Mouse (Mus musculus) limb, embryonic 14.5 days (tissue): ENCODE measurements around the gene Amfr. TPM values are rescaled to one million over a fixed set of nuclear protein-coding genes. Genes with fewer than 3 reads are reported as not detected.

Experiments used
- ATAC-seq: fragments of 200-750 bp; cut with Nextera tagmentation; 2 replicates; pipeline ENCODE4 v1.8.0; 2017; ENCODE audit warnings: low read depth, moderate number of reproducible peaks, moderate TSS enrichment; ENCODE audit not compliant: low FRiP score
- DNase-seq: peaks from one replicate; pipeline ENCODE4 v3.0.0-alpha.2; 2015; ENCODE audit warnings: low spot score
- H3K27ac ChIP-seq: fragments of 300-500 bp; sonication (generic); replicated peaks from 2 replicates; pipeline ENCODE4 v1.5.1; 2014; ENCODE audit warnings: low read depth, mild to moderate bottlenecking, low read length, moderate library complexity, mixed read lengths
- H3K27me3 ChIP-seq: fragments of 300-500 bp; sonication (generic); 2 replicates; pipeline ENCODE4 v1.6.1; 2014; ENCODE audit warnings: low read length, mixed read lengths; ENCODE audit not compliant: control insufficient read depth, insufficient read depth
- H3K36me3 ChIP-seq: fragments of 300-500 bp; sonication (generic); 2 replicates; pipeline ENCODE4 v1.6.1; 2014; ENCODE audit warnings: mild to moderate bottlenecking, low read length, moderate library complexity, mixed read lengths; ENCODE audit not compliant: control insufficient read depth, insufficient read depth
- H3K4me1 ChIP-seq: fragments of 300-500 bp; sonication (generic); 2 replicates; pipeline ENCODE4 v1.6.1; 2014; ENCODE audit warnings: antibody characterized with exemption, low read length, mixed read lengths; ENCODE audit not compliant: control insufficient read depth, insufficient read depth
- H3K4me2 ChIP-seq: fragments of 300-500 bp; sonication (generic); replicated peaks from 2 replicates; pipeline ENCODE4 v1.6.1; 2014; ENCODE audit warnings: low read depth, mild to moderate bottlenecking, low read length, moderate library complexity; ENCODE audit not compliant: severe bottlenecking
- H3K4me3 ChIP-seq: fragments of 300-500 bp; sonication (generic); replicated peaks from 2 replicates; pipeline ENCODE4 v1.5.1; 2014; ENCODE audit warnings: low read length
- H3K9ac ChIP-seq: fragments of 300-500 bp; sonication (generic); 2 replicates; pipeline ENCODE4 v1.6.1; 2014; ENCODE audit warnings: mild to moderate bottlenecking, low read depth, low read length, moderate library complexity; ENCODE audit not compliant: severe bottlenecking
- H3K9me3 ChIP-seq: fragments of 300-500 bp; sonication (generic); 2 replicates; pipeline ENCODE4 v1.6.1; 2016; ENCODE audit warnings: low read length; ENCODE audit not compliant: control insufficient read depth
- POLR2A ChIP-seq: fragments of 200-500 bp; IDR thresholded peaks from 2 replicates; pipeline ENCODE4 v1.8.0; 2012; ENCODE audit warnings: inconsistent platforms, mild to moderate bottlenecking, moderate library complexity, borderline replicate concordance; ENCODE audit not compliant: insufficient read depth, insufficient read length; ENCODE audit errors: extremely low read depth
- WGBS: fragments of 180-500 bp; shearing (Covaris S2); extraction: QIAGEN DNeasy Blood & Tissue Kit; methylation state at CpG from one replicate; pipeline ENCODE4 v1.1.7; 2014; 5-methylcytosine and 5-hydroxymethylcytosine counted together
- polyA plus RNA-seq, 2 experiments: library from polyadenylated mRNA; depleted of rRNA in 1 of 2; stranded (reverse) in 1 of 2; unstranded in 1 of 2; fragments of >200 nt; fragmentation: Nextera tagmentation in 1 of 2; extraction: Ambion mirVana in 1 of 2; gene quantifications; 2 replicates each; pipeline versions ENCODE4 v1.2.1 to v1.2.3; 2012 to 2014

The Amfr gene
- polyA plus RNA-seq, 2 experiments: 56.2 to 56.9 TPM

- no peak overlapping the region for H3K4me2 ChIP-seq
- no peak for TF ChIP-seq POLR2A
These were observed 60.1 kb downstream of the Amfr start for GRCm38 (mm10) chr8:93952511-93952910.

GRCm38 (mm10) chr8:93950133-93950532 lies 62.5 kb downstream of the Amfr start:
- DNase-seq (no peak), ATAC-seq (no peak)
- Histone ChIP-seq H3K9me3 (no peaks in the 10 kb centered on the region), H3K36me3 (no peaks in the 10 kb centered on the region), H3K9ac (no peak overlapping the region), H3K4me2 (no peak overlapping the region), H3K4me1 (no peaks in the 10 kb centered on the region), H3K4me3 (no peak overlapping the region), H3K27ac (no peak overlapping the region), H3K27me3 (no peaks in the 10 kb centered on the region)
- TF ChIP-seq POLR2A: no peak
- WGBS: 82% methylated on average over 14 of the region's 14 CpGs

More at GRCm38 (mm10) chr8:93952511-93952910, 60.1 kb downstream of the Amfr start:
- Histone ChIP-seq H3K9me3 (no peaks in the 10 kb centered on the region), H3K27ac (no peak overlapping the region), H3K4me1 (no peaks in the 10 kb centered on the region), H3K36me3 (no peaks in the 10 kb centered on the region), H3K4me3 (no peak overlapping the region), H3K27me3 (no peaks in the 10 kb centered on the region), H3K9ac (no peak overlapping the region)
- WGBS: 88% methylated on average over 9 of the region's 9 CpGs
- DNase-seq (no peak), ATAC-seq (no peak)

- no peak for TF ChIP-seq POLR2A
- Histone ChIP-seq H3K9ac (no peak overlapping the region), H3K4me2 (no peak overlapping the region), H3K27me3 (no peaks in the 10 kb centered on the region), H3K4me1 (no peaks in the 10 kb centered on the region), H3K4me3 (no peak overlapping the region), H3K36me3 (no peaks in the 10 kb centered on the region), H3K27ac (no peak overlapping the region), H3K9me3 (no peaks in the 10 kb centered on the region)
- no peak for DNase-seq
- no peak for ATAC-seq
- WGBS: 100% methylated on average over 1 of the region's 1 CpGs
These were observed 66.2 kb downstream of the Amfr start for GRCm38 (mm10) chr8:93946397-93946796.

DNA sequence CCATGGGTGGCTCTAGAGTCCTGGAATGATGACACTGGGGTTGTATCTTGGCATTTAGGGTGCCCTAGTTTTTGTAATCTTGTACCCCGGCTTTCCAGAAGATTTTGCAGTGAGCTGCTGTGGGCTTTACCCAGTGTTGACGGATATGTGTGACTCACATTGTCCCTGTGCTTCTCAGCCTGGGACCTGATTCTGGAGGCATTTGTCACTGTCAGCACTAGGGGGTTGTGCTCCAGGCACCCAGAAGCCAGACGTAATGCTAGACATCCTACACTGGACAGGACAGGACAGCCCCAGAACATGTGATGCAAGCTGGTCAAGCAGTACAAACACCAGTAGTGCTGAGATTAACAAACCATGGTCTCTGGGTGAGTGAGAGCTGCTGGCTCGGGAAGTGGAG lies 66.9 kb downstream of the Amfr start:
- Histone ChIP-seq H3K9ac (no peak overlapping the region), H3K27ac (no peak overlapping the region), H3K4me1 (no peaks in the 10 kb centered on the region; the same call in 1 of the 2 replicates), H3K9me3 (no peaks in the 10 kb centered on the region), H3K27me3 (no peaks in the 10 kb centered on the region), H3K4me3 (no peak overlapping the region), H3K36me3 (no peaks in the 10 kb centered on the region), H3K4me2 (no peak overlapping the region)
- no peak for TF ChIP-seq POLR2A
- no peak for DNase-seq
- ATAC-seq: no peak
- WGBS: 79% methylated on average over 4 of the region's 4 CpGs

DNA sequence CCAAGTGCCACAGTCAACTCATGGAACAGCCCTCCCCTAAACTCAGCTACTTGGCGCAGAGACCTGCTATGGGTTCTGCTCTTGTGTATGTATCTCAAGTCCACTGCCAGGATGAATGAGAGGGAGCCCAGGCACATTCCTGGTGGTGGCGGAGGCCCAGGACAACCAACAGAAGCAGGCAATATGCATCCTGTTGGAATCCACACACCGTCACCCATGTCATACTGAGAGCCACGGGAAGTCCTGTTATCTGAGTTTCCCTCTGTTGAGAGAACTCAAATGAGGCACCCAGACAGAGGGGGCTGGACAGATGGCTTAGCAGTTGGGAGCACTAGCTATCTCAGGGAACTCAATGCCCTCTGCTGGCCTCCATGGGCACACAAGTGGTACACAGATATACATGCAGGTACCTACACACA lies 71.0 kb downstream of the Amfr start:
- Histone ChIP-seq H3K27ac (no peak overlapping the region), H3K4me3 (no peak overlapping the region), H3K4me2 (no peak overlapping the region), H3K27me3 (no peaks in the 10 kb centered on the region), H3K9me3 (no peaks in the 10 kb centered on the region), H3K4me1 (peaks cover 5% of the 10 kb centered on the region; the same call in 1 of the 2 replicates), H3K9ac (no peak overlapping the region), H3K36me3 (no peaks in the 10 kb centered on the region)
- WGBS: 77% methylated on average over 4 of the region's 4 CpGs
- no peak for TF ChIP-seq POLR2A
- ATAC-seq (no peak), DNase-seq (no peak)

GRCm38 (mm10) chr8:93940542-93941423 lies 71.9 kb downstream of the Amfr start:
- no peak overlapping the region for H3K4me2 ChIP-seq
- H3K4me3 ChIP-seq: no peak overlapping the region
- no peak for TF ChIP-seq POLR2A
- WGBS: 26% methylated on average over 11 of the region's 11 CpGs
- H3K4me1 ChIP-seq: peaks cover 5% of the 10 kb centered on the region; the same call in 1 of the 2 replicates
- no peak for DNase-seq
- H3K27me3 ChIP-seq: no peaks in the 10 kb centered on the region
- no peaks in the 10 kb centered on the region for H3K36me3 ChIP-seq
- H3K9ac ChIP-seq: no peak overlapping the region
- no peak for ATAC-seq
- H3K9me3 ChIP-seq: no peaks in the 10 kb centered on the region
- no peak overlapping the region for H3K27ac ChIP-seq
